Mouse (Mus musculus): ENCODE measurements around the gene Vil1.

Vil1 gene

DNA sequence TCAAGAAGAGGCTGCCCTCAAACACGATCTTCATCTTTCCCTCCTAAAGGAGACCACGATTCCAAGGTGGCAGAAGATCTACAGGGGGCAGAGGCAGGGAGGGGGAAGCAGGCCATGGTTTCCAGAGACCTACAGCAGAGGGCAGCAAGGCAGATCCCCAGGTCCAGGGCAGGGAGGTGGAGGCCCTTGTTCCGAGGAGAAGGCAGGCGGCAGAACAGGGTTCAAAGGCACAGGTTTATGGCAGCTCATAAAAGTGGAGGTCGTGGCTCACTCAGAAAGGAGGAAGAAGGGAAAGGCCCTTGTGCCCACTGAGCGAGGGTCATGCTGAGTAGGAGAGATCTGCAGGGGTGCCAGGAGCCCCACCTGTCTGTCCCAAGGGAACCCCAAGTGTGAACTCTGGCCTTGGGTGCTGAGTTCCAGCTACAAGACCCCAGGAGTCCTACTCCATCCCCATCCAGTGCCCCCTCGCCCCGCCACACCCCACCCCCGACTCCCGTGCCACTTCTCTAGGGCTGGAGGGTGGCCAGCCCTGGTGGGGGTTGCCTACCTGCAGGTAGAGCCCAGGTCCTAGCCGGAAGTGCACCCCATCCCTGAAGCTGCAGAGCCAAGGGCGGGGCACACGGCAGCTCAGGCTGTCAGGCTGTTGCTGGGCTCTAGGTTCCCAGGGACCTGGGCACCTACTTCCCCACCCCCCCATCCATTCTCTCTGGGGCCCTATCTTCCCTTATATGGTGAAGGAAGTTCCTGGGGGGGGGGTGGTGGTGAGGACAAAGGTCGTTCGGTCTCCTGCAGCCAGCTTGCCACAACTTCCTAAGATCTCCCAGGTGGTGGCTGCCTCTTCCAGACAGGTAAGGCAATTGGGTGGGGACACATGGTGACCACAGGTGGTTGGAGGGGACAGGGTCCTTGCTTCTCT lies at the start of gene Vil1:
Gene Vil1 (plus strand): TSS at position 788 of the 916 bp plus-strand sequence.
- ATAC-seq (ENCODE audit: low TSS enrichment) = no peak

DNA sequence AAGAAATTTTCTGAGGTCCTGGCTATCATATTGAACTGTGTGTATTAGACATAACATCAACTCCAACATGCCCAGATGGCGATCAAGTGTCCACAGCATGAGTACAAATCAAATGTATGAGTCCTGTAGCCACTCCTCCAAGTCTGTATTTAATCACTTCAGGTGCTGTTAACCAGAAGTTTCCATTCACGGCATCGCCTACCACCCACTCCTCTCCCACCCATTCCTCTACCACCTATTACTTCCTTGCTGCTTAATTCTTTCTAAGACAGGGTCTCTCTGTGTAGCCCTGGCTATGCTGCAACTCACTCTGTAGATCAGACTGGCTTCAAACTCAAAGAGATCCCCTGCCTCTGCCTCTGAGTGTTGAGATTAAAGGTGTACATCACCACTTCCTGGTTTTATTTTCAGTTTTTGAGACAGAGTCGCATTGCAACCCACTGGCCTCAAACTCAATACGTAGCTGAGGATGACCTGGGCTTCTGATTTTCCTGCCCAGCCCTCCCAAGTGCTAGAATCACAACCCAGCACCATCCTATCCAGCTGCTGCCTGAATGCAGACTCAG lies 49.1 kb upstream of the Vil1 start:
- no peak for ATAC-seq (ENCODE audit: low TSS enrichment)

DNA sequence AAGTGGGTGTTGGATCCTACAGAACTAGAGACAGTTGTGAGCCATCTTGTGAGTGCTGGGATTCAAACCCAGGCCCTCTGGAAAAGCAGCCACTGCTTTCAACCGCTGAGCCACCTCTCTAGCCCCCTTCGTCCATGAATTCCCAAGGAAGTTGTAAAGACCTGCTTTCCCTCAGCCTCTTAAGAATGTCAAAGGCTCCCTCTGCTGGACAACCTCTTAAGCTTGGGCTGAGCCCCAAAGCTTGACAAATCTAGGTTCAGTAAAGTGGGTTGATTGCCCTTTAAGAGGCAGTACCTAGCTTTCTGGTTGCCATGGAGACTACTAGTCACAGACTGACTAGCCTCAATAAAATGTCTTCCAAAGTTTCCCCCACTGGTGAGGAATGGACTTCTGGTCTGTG lies 47.4 kb upstream of the Vil1 start, which contains the start of gene Catip:
Gene Catip (plus strand): TSS at position 297 of the 400 bp plus-strand sequence.
- peak; percentile 82 for ATAC-seq (ENCODE audit: low TSS enrichment)

DNA sequence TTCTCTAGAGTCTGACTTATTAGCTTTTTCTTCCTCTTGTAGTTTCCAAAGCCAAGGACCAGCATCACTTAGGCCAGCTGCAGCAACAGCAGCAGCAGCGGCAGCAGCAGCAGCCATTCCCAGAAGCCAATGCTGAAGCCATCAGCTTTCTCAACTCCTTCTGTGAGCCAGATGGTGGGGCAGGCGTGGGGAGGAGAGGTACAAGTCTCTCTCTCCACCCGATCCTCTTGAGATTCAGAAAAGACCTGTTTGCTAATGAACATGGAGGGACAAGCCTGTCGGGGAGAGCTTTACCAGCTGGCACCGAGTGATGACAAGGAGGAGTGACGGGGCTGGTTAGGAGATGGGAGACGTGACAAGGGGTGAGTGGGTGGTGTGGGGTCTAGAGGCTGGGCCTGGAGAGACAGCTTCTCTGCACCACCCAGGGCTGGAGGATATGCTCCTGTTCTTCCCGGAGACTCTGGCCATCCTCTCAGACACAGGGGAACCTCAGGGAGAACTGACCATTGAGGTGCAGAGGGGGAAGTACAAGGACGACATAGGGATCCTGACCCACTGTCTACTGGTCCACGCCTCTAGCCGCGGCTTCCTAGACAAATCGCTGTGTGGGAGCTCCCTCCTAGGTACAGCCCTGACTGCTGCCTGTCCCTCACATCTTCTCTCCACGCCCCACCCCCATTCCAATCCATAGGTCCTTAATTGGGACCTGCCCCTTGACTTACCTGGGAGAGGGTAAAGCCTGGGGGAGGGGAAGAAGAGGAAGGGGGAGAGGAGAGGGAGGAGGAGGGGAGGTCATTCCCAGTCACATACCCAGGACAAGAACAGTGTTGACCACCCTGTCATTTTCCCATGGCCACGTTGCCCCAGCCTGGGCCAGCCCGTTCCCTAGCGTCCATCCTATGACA lies 46.6 kb upstream of the Vil1 start:
- peak; percentile 55 for ATAC-seq (ENCODE audit: low TSS enrichment)

GRCm38 (mm10) chr1:74363437-74363836 lies 45.7 kb upstream of the Vil1 start:
- peak; percentile 27; the same call in 1 of the 2 replicates for ATAC-seq (ENCODE audit: low TSS enrichment)

DNA sequence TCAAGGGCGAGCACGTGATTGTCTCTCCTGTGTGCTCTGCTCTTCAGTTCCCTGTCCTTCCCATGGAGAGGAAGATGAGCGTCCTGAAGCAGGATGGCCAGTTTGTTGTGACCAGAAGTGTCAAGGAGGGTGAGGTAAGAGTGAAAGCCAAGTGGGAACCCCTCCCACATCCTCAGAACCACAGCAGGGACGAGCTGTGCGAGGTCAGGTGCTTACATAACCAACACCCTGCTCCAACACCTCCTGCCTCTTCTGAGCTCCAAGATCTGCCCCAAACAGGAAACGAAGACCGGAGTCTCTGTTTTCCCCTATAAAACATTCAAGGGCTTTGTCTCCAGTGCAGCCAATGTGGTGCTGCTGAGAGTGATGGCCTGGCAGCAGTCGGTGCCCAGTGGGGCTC lies 44.9 kb upstream of the Vil1 start:
- no peak for ATAC-seq (ENCODE audit: low TSS enrichment)

DNA sequence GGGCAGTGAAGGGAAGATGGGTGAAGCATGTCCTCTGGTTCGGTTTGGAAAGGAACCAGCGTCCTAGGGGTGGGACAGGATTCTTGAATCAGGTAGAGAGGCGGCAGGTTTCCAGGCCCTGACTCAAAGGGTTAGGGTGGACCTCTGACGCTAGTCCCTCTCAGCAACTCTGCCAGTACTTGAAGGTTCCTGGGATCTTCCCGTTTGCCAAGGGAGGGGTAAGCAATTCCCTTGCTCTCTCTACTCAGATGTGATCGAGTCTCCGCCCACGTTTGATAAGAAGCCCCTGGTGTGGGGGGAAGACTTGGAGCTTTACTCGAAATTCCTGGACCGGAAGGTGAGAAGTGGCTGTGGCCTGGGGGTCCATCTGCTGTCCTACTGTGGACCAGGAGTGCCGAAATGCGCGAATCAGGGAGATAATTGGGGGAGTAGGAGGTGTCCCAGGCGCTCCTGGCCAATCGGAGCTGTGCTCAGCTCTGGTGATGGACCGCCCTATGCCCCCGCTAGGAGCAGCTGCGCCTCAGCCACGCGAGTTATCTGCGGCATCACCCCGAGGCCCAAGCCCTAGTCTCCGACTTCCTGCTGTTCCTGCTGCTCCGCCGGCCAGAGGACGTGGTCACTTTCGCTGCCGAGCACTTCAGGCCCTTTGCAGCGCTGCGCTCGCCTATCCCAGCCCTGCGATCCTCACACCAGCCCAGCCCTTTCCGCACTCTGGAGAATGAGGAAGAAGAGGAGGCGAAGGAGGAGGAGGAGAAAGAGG lies 41.1 kb upstream of the Vil1 start:
- peak; percentile 72 for ATAC-seq (ENCODE audit: low TSS enrichment)

DNA sequence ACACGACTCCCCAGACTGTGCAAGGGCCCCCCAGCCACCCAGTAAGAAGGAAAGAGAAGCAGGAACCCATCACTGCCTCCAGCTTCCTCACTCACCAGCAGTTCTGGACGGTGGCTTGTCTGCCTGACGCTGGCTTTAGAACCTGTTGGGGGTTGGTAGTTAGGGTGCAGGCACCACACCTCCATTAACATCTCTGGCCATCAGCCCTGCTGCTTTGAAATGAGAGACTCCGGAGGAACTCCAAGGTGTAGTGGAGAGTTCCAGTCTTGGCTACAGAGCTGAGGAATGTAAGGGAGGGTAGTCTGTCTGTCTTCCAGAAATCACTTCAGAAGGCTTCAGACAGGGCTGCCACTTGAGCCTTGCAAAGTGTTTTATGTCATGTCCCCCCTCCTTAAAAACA lies 39.1 kb upstream of the Vil1 start:
- ATAC-seq (ENCODE audit: low TSS enrichment) = no peak

DNA sequence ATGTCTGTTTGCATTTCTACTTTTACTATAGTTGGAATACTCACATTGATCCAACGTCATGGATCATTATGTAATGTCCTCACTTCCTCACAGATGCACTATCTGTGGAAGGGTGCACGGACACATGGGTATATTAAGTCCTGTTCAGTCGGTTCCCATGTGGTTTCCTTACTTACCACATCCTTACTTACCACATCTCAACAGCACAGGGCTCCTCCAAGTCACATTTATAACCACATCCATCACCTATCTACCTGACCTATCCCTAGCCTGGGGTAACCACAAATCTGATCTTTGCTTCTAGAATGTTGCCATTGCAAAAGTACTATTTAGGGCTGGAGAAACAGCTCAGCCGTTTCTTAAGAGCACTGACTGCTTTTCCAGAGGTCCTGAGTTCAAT lies 35.8 kb upstream of the Vil1 start:
- ATAC-seq (ENCODE audit: low TSS enrichment) = no peak

DNA sequence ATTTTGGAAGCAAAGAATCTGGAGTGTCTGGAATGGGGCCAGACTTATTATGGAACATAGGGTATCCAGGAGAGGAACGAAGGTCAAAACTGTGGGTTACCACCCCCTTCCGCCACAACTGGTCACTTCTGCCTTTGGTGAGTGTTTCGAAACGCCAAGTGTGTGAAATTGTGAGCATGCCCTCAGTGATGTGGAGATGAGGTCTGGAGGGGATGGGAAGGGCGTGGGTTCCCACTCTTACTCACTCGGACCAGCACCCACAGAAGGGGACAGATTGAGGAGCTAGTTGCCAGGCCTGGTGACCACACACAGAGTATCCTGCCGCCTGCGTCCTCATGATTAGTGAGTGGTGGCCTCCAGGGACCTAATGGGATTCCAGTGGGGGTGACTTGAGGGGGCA lies 34.2 kb upstream of the Vil1 start, which contains the start of gene Slc11a1:
Gene Slc11a1 (plus strand): TSS at position 216 of the 400 bp plus-strand sequence.
- no peak for ATAC-seq (ENCODE audit: low TSS enrichment)

- no peak for ATAC-seq (ENCODE audit: low TSS enrichment)
Measured at GRCm38 (mm10) chr1:74375561-74375960, 33.6 kb upstream of the Vil1 start.

GRCm38 (mm10) chr1:74376396-74376795 lies 32.8 kb upstream of the Vil1 start:
- no peak for ATAC-seq (ENCODE audit: low TSS enrichment)

GRCm38 (mm10) chr1:74379058-74379504 lies 30.1 kb upstream of the Vil1 start:
- ATAC-seq (ENCODE audit: low TSS enrichment) = no peak

- no peak for ATAC-seq (ENCODE audit: low TSS enrichment)
Measured at GRCm38 (mm10) chr1:74380484-74380883, 28.7 kb upstream of the Vil1 start.

- no peak for ATAC-seq (ENCODE audit: low TSS enrichment)
Measured at GRCm38 (mm10) chr1:74381588-74382021, 27.6 kb upstream of the Vil1 start.

DNA sequence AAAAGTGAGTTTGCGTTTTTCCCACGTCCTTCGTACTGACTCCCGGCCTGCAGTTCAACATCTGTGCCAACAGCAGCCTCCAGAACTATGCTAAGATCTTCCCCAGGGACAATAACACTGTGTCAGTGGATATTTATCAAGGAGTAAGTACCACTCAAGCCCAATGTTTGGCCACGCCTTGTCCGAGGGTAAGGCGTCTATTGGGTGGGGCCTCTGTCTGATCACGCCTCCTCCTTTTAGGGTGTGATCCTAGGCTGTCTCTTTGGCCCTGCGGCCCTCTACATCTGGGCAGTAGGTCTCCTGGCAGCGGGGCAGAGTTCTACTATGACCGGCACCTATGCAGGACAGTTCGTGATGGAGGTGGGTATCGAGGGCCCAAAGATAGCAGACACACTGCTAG lies 25.8 kb upstream of the Vil1 start:
- no peak for ATAC-seq (ENCODE audit: low TSS enrichment)

GRCm38 (mm10) chr1:74384525-74384924 lies 24.7 kb upstream of the Vil1 start:
- no peak for ATAC-seq (ENCODE audit: low TSS enrichment)

- ATAC-seq (ENCODE audit: low TSS enrichment) = no peak
Measured at GRCm38 (mm10) chr1:74385064-74385463, 24.1 kb upstream of the Vil1 start.

DNA sequence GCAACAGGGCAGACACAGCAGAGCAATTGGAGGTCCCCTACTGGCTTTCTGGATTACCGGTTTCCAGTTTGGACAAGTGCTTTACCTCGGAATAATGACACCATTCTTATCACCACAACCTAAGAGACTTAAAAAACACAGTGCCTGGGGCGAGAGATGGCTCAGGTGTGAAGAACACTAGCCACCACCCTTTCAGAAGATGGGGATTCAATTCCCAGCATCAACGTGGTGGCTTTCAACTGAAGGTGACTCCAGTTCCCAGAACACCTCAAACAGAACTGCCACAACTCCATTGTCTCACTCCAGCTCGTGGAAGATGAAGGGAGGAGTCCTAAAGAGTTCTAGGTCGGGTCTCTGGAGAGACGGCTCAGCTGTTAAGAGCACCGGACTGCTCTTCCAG lies 23.6 kb upstream of the Vil1 start:
- no peak for ATAC-seq (ENCODE audit: low TSS enrichment)

- no peak for ATAC-seq (ENCODE audit: low TSS enrichment)
Measured at GRCm38 (mm10) chr1:74386363-74386713, 22.8 kb upstream of the Vil1 start.

- ATAC-seq (ENCODE audit: low TSS enrichment) = peak; percentile 85
Measured at GRCm38 (mm10) chr1:74386714-74387385, 22.3 kb upstream of the Vil1 start.
